Mouse (Mus musculus): ENCODE results near the gene Pik3c2b. TPM values are rescaled to one million over a fixed set of nuclear protein-coding genes. Genes with fewer than 3 reads are reported as not detected.

Gene Pik3c2b
- polyA plus RNA-seq, 1 experiment from 2014 or later = 14.6 TPM

DNA sequence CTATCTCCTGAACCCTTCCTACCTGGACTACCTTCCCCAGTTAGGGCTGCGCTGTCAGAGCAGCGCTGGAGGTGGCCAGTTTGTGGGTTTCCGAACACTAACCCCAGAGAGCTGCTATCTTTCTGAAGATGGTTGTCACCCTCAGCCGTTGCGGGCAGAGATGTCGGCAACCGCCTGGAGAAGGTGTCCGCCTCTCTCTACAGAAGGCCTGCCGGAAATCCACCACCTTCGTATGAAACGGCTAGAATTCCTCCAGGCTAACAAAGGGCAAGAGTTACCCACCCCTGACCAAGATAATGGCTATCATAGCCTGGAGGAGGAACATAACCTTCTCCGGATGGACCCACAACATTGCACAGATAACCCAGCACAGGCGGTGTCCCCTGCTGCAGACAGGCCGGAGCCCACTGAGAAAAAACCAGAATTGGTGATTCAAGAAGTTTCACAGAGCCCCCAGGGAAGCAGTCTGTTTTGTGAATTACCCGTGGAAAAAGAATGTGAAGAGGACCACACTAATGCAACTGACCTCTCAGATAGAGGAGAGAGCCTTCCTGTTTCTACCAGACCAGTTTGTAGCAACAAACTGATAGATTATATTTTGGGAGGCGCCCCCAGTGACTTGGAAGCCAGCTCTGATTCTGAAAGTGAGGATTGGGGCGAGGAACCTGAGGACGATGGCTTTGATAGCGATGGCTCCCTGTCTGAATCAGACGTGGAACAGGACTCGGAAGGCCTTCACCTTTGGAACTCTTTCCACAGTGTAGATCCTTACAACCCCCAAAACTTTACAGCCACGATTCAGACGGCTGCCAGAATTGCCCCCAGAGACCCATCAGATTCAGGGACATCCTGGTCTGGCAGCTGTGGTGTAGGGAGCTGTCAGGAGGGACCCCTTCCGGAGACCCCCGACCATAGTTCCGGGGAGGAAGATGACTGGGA, 87.2 kb downstream of the Pik3c2b start:
- peak overlapping the region; percentile 97; the same call in 1 of the 2 replicates for H3K27ac ChIP-seq
- H3K4me1 ChIP-seq (replicated peaks) = peaks cover 58% of the 10 kb centered on the region
- peak overlapping the region; percentile 97 for H3K9ac ChIP-seq
- no peak for ATAC-seq (ENCODE audit: low FRiP score)
- H3K4me3 ChIP-seq = peak overlapping the region; percentile 88
- H3K4me2 ChIP-seq = peak overlapping the region; percentile 100
- H3K27me3 ChIP-seq = no peaks in the 10 kb centered on the region
- H3K9me3 ChIP-seq = no peaks in the 10 kb centered on the region
- WGBS = 10% methylated on average over 26 of the region's 26 CpGs
- H3K36me3 ChIP-seq = peaks cover 13% of the 10 kb centered on the region

- Histone ChIP-seq H3K9ac (peak overlapping the region; percentile 97), H3K9me3 (no peaks in the 10 kb centered on the region), H3K27ac (no peak overlapping the region), H3K4me3 (peak overlapping the region; percentile 88), H3K36me3 (peaks cover 20% of the 10 kb centered on the region), H3K4me2 (peak overlapping the region; percentile 100), H3K27me3 (no peaks in the 10 kb centered on the region), H3K4me1 (replicated peaks) (peaks cover 58% of the 10 kb centered on the region)
- WGBS = 10% methylated on average over 2 of the region's 2 CpGs
- ATAC-seq (ENCODE audit: low FRiP score) = no peak
Observed at GRCm38 (mm10) chr1:133133425-133133824, 88.0 kb downstream of the Pik3c2b start.

- no peak for ATAC-seq (ENCODE audit: low FRiP score)
- Histone ChIP-seq H3K36me3 (peaks cover 27% of the 10 kb centered on the region), H3K27ac (no peak overlapping the region), H3K9me3 (no peaks in the 10 kb centered on the region), H3K4me2 (peak overlapping the region; percentile 100), H3K27me3 (no peaks in the 10 kb centered on the region), H3K9ac (peak overlapping the region; percentile 97), H3K4me1 (replicated peaks) (peaks cover 58% of the 10 kb centered on the region), H3K4me3 (peak overlapping the region; percentile 88)
- 18% methylated on average over 4 of the region's 4 CpGs for WGBS
Observed at GRCm38 (mm10) chr1:133134071-133134470, 88.6 kb downstream of the Pik3c2b start.

DNA sequence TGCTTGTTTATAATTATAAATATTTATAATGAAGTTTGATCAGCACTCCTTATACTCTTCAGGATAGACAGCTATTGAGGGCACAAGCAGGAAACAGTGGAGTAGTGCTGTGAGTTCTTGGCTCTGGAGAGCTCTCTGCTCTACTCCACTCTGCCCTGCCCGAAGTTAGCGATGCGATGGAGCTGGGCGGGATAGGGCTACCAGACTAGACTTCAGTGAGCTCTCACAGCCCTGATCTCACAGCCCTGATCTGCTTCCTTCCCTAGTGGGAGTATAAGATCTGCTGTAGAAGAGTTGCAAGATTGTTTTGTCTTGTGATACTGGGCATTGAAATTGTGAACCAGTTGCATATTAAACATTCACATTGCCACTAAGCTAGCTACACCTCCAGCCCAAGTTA, 89.4 kb downstream of the Pik3c2b start:
- no peak for ATAC-seq (ENCODE audit: low FRiP score)
- Histone ChIP-seq H3K27me3 (no peaks in the 10 kb centered on the region), H3K9ac (peak overlapping the region; percentile 97), H3K27ac (no peak overlapping the region), H3K4me1 (replicated peaks) (peaks cover 54% of the 10 kb centered on the region), H3K9me3 (no peaks in the 10 kb centered on the region), H3K36me3 (peaks cover 33% of the 10 kb centered on the region), H3K4me3 (peak overlapping the region; percentile 88), H3K4me2 (peak overlapping the region; percentile 100)
- 40% methylated on average over 4 of the region's 4 CpGs for WGBS

GRCm38 (mm10) chr1:133135808-133136207, 90.3 kb downstream of the Pik3c2b start:
- peaks cover 49% of the 10 kb centered on the region for H3K4me1 ChIP-seq (replicated peaks)
- H3K4me2 ChIP-seq = peak overlapping the region; percentile 100
- no peak for ATAC-seq (ENCODE audit: low FRiP score)
- H3K4me3 ChIP-seq = peak overlapping the region; percentile 88
- 67% methylated on average over 5 of the region's 5 CpGs for WGBS
- peak overlapping the region; percentile 46 for H3K9ac ChIP-seq
- peaks cover 42% of the 10 kb centered on the region for H3K36me3 ChIP-seq
- no peak overlapping the region for H3K27ac ChIP-seq
- H3K27me3 ChIP-seq = no peaks in the 10 kb centered on the region
- H3K9me3 ChIP-seq = no peaks in the 10 kb centered on the region

DNA sequence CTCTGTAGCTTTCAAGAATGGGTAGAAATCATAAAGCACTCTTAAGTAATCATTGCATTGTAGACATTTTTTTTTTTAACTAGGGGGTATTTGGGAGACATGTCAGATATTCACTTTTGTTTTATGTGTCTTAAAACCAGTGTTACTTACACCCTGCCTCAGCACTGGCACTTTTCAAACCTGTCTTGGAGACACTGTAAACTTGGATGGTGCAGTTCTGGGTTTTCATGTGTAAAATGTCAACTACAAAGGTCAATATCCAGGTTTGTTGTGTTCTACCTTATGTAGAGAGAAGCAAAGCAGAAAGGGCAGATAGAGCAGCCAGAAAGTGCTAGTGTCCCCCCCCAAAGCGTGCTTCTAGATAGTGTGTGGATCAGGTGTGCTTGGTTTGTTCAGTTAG, 92.9 kb downstream of the Pik3c2b start:
- Histone ChIP-seq H3K27me3 (no peaks in the 10 kb centered on the region), H3K9ac (no peak overlapping the region), H3K4me2 (no peak overlapping the region), H3K36me3 (peaks cover 56% of the 10 kb centered on the region), H3K27ac (no peak overlapping the region), H3K4me3 (no peak overlapping the region), H3K9me3 (no peaks in the 10 kb centered on the region), H3K4me1 (replicated peaks) (peaks cover 35% of the 10 kb centered on the region)
- ATAC-seq (ENCODE audit: low FRiP score) = no peak
- WGBS = 95% methylated on average over 1 of the region's 1 CpGs

- H3K4me2 ChIP-seq = no peak overlapping the region
- WGBS = 63% methylated on average over 22 of the region's 22 CpGs
Observed at GRCm38 (mm10) chr1:133146014-133147009, 100.8 kb downstream of the Pik3c2b start.

DNA sequence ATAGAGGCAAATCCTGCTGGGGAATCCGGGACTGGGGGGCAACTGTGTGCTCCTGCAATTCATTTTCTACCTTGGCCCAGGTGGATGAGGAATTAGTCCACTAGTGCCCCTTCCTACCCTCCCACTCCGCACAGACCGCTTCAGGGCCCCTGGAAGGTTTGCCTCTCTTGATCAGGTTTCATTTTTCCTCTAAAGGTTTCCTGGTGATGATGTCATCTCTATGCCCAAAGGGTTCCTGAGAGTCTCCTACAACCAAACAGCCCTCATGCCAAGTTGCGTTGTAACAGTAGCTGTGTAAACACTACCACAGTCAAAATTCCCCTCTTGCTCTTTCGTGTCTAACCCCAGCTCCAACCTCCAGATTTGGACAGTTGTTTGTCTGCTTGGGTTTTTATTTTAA, 101.9 kb downstream of the Pik3c2b start:
- Histone ChIP-seq H3K36me3 (peaks cover 4% of the 10 kb centered on the region; the same call in 1 of the 2 replicates), H3K9me3 (no peaks in the 10 kb centered on the region), H3K4me1 (replicated peaks) (0 out of 2 replicates have a peak, but pooled peaks cover 2% of the 10 kb centered on the region), H3K9ac (no peak overlapping the region), H3K27ac (no peak overlapping the region), H3K27me3 (no peaks in the 10 kb centered on the region), H3K4me2 (no peak overlapping the region), H3K4me3 (no peak overlapping the region)
- ATAC-seq (ENCODE audit: low FRiP score) = no peak
- WGBS = 89% methylated on average over 5 of the region's 5 CpGs

More at GRCm38 (mm10) chr1:133146014-133147009, 100.8 kb downstream of the Pik3c2b start:
- H3K4me3 ChIP-seq = no peak overlapping the region
- no peaks in the 10 kb centered on the region for H3K27me3 ChIP-seq
- peaks cover 9% of the 10 kb centered on the region for H3K36me3 ChIP-seq
- H3K27ac ChIP-seq = no peak overlapping the region
- ATAC-seq (ENCODE audit: low FRiP score) = peak; percentile 57
- 0 out of 2 replicates have a peak, but pooled peaks cover 2% of the 10 kb centered on the region for H3K4me1 ChIP-seq (replicated peaks)
- no peak overlapping the region for H3K9ac ChIP-seq
- no peaks in the 10 kb centered on the region for H3K9me3 ChIP-seq

DNA sequence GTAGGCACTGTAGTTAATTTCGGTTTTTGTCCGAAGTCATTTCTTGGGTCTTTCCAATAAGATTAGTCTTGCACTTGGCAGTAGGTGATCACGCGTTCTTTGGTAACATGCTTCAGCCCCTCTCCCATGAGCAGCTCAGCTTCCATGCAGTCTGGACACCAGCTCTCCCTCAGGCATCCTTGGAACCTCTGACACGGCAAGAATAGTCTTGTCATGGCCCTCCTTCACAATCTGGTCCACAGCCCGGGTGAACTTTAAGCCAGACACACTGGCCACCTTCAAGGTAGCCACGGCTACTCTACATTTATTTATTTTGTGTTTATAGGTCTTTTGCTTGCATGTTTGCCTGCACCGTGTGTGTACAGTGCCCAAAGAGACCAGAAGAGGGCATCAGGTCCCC, 102.7 kb downstream of the Pik3c2b start:
- Histone ChIP-seq H3K4me1 (replicated peaks) (0 out of 2 replicates have a peak, but pooled peaks cover 2% of the 10 kb centered on the region), H3K9me3 (no peaks in the 10 kb centered on the region), H3K27me3 (no peaks in the 10 kb centered on the region), H3K9ac (no peak overlapping the region), H3K27ac (no peak overlapping the region), H3K4me2 (no peak overlapping the region), H3K4me3 (no peak overlapping the region), H3K36me3 (no peaks in the 10 kb centered on the region)
- 96% methylated on average over 8 of the region's 8 CpGs for WGBS
- ATAC-seq (ENCODE audit: low FRiP score) = no peak

- H3K27ac ChIP-seq = no peak overlapping the region
- 0 out of 2 replicates have a peak, but pooled peaks cover 1% of the 10 kb centered on the region for H3K4me1 ChIP-seq (replicated peaks)
- H3K9me3 ChIP-seq = no peaks in the 10 kb centered on the region
- WGBS = 85% methylated on average over 2 of the region's 2 CpGs
- no peak overlapping the region for H3K4me3 ChIP-seq
- no peak for ATAC-seq (ENCODE audit: low FRiP score)
- no peak overlapping the region for H3K4me2 ChIP-seq
- no peak overlapping the region for H3K9ac ChIP-seq
- no peaks in the 10 kb centered on the region for H3K27me3 ChIP-seq
- no peaks in the 10 kb centered on the region for H3K36me3 ChIP-seq
Observed at GRCm38 (mm10) chr1:133150556-133150955, 105.1 kb downstream of the Pik3c2b start.

DNA sequence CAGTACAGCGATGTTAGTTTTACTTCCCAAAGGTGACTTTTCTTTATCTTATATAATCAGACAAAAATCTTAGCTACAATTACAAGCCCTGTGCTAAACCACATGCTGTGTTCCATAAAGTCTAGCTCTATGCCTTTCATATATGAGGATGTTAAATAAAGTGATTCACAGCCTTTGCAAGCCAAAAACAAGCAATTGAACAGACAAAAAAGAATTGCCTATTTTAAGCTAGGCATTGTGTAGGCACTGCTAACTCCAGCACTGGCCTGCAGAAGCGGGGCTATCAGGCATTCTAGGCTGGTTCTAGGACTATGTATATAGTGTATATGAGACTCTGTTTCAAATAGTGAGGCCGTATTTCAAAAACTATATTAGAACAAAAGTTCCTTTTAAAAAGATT, 106.7 kb downstream of the Pik3c2b start:
- H3K4me2 ChIP-seq = no peak overlapping the region
- no peak overlapping the region for H3K4me3 ChIP-seq
- H3K9me3 ChIP-seq = no peaks in the 10 kb centered on the region
- ATAC-seq (ENCODE audit: low FRiP score) = no peak
- no peak overlapping the region for H3K27ac ChIP-seq
- 98% methylated on average over 3 of the region's 3 CpGs for WGBS
- no peaks in the 10 kb centered on the region for H3K36me3 ChIP-seq
- no peaks in the 10 kb centered on the region for H3K4me1 ChIP-seq (replicated peaks)
- H3K27me3 ChIP-seq = no peaks in the 10 kb centered on the region
- no peak overlapping the region for H3K9ac ChIP-seq

GRCm38 (mm10) chr1:133155270-133155669, 109.8 kb downstream of the Pik3c2b start:
- Histone ChIP-seq H3K27ac (no peak overlapping the region), H3K4me3 (no peak overlapping the region), H3K9ac (no peak overlapping the region), H3K27me3 (0 out of 2 replicates have a peak, but pooled peaks cover 7% of the 10 kb centered on the region), H3K4me2 (no peak overlapping the region), H3K4me1 (replicated peaks) (peaks cover 14% of the 10 kb centered on the region), H3K9me3 (no peaks in the 10 kb centered on the region), H3K36me3 (no peaks in the 10 kb centered on the region)
- 82% methylated on average over 6 of the region's 6 CpGs for WGBS
- ATAC-seq (ENCODE audit: low FRiP score) = no peak
